Mouse (Mus musculus) 3134 (cell line): ENCODE measurements around the gene Junb.
A peak's percentile ranks its signal among the peaks of the same experiment; 100 is the strongest.

ENCODE experiments used
- DNase-seq: peaks from one replicate; pipeline ENCODE4 v3.0.0-alpha.2; 2011; ENCODE audit warnings: low spot score; ENCODE audit not compliant: insufficient read length; ENCODE audit errors: extremely low read depth

The Junb gene

DNA sequence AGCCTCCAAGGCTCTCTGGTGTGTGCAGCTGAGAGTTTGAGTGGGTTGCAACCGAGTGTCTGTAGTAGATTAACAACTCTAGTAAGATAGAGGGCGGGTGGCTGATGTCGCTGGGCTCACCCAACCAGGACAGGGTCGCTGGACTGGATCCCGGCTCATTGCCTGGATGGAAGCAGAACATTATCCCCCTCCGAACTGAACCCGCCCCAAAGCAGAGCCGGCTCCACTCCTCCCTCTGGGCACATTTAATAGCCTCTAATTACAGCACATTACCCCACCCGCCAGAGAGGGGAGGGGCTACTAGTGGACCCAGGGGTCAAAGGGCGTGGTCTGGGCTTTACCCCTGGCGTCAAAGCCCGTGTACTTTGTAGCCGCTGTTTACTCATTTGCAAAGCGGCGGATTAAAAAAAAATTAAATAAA lies 10.8 kb upstream of the Junb start:
- peak; percentile 50 for DNase-seq

DNA sequence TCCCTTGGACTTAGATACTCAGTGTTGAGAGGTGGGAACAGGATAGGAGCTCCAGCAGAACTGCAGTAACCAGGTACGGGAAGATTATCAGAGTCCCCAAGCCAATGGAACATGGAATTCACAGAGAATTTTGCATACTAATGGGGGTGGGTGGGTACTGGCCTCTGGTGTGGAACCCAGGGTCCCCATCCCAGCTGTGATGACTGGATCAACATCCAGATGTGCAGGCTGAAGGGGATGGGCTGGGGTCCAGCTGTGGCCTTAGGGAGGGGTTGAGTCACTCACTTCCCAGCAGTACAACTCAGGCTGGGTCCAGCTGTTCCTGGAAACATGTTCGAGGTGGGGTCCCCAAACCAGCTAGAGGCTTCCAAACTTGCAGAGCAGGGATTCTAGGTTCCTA lies 9.4 kb upstream of the Junb start:
- no peak for DNase-seq

DNA sequence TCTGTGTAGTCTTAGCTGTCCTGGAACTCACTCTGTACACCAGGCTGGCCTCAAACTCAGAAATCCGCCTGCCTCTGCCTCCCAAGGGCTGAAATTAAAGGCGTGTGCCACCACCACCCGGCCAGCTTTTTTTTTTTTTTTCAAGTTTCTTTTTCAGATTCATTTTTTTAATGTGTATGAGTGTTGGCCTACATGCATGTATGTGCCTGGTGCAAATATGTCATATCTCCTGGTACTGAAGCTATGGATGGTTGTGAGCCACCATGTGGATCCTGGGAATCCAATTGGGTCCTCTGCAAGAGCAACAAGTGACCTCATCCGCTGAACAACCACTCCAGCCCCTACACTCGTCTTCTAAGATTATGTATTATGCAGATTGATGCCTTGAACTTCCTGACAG lies 8.9 kb upstream of the Junb start:
- no peak for DNase-seq

DNA sequence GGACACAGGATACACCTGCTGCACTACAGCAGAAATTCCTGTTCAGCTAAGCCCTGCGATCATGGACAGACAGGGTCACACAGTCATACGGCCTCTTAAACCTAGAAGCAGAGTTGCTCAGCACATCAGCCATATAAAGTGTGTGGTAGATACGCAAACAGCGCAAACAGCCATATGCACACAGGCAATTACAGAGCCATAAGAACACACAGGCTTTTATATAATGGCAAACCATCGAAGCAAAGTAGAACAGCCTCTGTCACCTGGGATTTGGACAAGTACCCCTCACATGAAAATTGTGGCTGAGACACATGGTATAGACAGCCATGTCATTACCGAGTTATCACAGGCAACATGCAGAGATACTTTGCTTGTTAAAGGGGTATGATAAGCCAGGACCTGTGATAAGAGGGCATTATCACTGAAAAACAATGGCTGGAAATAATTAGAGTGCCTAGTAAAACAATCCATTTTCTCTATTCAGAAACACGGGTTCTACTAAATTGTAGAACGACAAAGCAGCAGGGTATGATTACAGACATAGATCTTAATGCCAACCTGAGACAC lies 7.9 kb upstream of the Junb start:
- no peak for DNase-seq

DNA sequence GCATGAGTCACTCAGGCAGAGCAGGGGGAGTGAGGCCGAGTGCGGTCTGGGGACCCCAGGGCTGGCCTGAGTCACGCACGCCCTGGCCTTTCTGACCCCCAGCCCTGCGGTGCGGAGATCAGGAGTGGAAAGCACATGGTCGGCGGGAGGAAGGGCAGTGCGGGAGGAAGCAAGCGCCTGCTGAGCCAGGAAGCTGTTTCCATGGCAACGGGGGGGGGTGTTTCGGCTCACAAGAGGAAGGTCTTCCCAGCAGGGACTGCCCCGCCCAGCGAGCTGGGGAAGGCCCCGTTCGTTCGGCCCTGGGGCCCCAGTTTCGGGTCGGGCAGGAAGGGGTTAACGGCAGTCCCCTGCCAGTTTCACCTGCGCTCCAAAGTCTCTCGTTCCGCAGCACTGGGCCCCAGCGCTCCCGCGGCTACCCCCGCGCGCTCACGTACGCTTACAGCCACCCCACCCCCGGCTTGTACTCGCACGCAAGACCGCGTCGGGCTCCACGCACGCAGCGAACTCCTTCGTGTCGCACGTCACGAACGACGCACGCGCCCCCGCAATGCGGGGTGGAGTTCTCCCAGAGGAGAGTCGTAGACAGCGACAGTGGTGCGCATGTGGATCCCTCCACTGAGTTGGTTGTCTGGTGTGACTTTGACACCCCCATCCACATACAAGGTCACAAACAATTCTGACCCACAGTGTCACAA lies 7.3 kb upstream of the Junb start:
- DNase-seq = peak; percentile 93

DNA sequence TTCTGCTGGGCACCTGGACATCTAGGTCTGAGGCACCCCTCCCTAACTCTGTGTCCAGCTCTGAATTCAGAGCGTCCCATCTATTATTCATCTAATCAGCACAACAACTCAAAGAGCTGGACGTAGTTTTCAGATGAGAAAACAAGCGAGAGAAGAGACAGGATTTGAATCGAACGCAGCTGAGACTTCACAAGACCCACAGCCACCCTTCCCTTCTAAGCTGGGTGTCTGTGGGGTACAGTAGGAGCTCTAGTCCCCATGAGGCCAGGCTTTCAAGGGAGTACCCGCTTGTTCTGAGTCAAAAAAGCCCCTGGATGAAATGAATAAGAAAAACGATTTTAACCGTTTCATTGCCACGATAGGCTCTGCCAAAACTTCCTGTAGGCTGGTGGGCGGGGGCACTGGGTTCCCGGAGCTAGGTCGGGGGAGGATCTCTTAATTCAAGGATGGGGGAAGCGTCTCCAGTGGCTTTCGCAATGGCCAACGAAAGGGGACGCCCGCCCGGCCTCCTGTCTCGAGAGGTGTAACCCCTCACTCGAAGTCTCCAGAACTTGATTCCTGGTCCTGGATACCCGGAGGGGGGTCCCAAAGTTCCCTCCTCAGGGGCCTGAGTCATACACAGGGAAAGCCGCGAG lies 6.6 kb upstream of the Junb start:
- no peak for DNase-seq

DNA sequence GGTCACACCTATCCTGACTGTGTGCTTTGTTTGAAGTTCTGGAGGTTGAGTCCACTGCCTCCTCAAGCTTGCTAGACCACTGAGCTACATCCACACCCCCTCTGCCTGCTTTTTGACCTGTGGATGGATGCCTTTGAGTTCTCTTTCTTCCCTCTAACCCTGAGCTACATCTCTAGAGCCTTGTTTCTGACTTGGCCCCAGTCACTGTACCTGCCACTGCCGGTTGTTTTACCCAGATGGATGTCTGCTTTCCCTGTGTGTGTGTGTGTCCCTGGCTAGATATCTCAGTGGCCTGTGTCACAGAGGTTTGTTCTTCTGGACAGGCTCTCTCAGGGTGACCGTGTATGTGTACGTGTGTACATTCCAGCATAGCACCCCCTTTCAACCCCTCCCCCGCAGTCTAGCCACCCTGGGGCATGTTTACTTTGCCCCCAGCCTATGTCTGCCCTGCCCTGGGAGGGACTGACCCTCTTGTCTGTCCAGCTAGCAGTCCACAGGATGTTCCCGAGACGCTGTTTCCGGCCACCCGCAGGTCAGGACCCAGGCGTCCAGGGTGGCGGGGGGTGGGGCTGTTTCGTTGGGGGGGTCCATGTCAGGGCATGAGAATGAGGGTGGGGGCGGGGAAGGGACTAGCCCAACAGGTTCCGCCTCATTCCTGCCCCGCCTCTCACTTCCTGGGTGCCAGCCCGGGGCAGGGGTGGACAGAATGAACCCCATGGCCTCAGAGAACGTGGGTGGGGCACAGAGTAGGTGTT lies 6.0 kb upstream of the Junb start:
- DNase-seq = peak; percentile 58

DNA sequence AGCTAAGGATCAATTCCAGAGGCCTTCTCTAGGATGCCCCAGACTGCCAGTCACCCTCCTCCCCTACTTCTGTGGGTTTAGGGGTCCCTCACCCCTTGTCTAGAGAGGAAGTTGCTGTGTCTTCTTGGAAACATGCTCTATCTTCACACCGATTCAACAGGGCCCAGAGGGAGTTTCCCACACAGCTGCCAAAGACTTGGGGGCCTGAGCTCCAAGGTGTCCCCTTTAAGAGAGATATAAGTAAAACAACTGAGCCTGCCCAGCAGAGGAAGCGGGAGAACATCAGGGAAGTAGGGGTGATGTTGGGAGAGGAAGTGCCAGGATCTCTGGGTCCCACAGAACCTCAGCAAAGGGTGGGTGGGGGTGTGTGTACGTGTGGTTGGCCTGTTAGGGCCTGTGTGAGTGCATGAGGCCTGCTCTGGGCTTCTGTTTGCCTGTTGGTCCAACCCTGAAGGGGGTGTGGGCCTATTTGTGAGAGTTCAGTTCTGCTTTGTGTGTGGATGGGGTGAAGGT lies 4.0 kb upstream of the Junb start:
- DNase-seq = peak; percentile 33

DNA sequence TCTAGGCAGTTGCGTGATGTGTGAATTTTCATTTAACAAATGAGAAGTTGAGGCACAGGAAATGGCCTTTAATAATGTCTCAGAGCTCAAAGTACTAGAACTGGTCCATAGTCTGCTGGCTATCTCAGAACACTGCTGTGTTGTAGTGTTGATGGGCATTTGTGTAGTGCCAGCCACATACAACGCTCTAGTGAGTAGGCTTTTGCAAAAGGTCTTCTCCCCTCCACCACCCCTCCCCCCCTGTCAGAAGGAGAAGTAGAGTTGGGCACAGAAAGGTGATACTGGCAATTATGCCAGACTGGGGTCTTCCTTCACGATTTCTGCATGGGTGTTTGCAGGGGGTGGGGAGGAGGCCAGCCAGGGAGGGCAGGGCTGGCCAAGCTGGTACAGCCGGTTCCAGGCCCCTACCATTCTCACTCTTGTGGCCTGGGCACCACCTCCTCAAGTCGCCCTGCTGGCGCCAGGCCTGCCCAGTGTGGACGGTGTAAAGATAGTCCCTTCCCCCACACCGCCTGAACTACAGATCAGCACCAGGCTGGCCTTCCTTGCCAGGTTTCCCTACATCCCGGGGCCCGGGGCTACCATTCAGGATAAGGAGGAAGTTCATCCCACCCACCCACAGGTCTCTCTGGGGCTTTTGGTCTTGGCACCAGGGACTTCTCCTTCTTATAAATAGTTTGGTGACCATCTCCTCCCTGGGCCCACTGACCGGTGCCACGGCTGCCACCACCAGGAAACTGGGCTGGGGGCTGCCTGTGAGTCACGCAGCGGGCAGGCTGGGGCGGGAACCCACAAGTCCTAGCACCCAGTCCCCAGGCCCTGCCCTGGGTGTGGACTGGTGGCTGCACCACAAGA lies 3.4 kb upstream of the Junb start:
- DNase-seq = peak; percentile 69

DNA sequence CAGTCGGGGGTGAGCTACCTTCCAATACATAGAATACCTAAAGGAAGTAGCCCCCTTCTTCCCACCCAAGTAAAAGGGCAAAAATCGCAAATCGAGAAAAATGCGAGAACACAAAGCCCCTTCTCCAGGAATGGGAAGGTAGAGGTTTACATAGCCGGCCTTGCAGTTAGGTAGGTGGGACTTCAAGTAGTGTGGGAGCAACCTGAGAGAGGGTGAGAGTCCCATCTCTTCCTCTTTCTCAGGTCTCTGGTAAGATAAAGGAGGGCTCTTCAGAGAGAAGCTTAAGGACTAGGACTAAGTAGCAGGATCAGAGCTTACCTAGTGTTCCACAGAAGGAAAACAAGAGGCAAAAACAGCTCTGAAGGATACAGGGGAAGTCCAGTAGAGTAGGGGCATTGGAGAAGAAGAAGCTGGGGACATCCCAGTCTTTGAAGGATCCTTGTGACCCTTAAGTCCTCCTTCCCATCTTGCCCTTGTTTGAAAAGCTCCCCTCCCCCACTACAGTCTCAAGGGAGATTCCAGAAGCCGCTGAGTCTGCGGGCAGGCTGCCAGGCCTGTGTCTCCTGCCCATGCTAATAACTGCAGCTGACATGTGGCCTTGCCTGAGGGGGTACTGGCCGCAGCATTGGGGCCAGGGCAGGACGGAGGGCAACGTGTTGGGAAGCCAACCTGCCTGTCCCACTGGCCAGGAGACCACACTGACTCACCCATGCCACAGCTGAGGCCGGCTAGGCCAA lies 2.3 kb upstream of the Junb start:
- peak; percentile 92 for DNase-seq

DNA sequence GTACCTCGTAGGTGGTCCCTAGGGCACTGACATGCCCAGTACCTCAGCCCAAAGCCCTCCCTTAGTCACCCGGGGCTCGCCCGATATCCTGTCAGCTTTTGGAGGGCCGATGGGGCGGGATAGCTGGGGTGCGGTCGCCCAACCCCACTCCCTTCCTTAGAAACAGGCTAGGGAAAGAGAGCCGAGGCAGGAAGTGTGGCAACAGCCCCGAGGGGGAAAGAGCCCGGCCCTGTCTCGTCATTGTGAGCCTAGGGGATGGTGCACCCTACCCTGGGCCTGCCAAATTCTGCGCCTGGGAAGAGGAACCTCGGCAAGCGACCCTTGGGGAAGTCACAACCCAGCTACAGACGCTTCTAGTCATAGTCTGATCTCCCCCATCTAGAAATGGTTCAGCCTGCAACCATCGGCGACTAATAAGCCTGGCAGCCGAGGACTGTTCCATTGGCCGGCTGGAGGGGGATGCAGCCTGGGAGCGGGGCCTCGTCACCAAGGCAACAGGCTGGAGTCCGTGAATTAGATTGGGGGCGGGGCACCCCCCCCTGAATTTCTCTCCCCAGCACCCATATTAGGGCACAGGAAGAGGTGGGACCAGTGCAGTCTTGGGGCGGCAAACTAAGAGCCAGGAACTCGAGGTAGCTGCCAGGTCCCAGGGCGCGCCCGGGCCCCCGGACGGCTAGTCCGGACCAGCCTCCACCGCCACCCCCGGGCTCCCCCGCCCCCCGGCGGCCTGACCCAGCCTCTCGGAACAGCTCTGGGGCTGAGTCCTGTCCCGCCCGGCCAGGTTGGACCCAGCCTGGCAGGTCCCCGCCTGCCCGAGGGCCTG lies 1.3 kb upstream of the Junb start:
- DNase-seq = peak; percentile 94

DNA sequence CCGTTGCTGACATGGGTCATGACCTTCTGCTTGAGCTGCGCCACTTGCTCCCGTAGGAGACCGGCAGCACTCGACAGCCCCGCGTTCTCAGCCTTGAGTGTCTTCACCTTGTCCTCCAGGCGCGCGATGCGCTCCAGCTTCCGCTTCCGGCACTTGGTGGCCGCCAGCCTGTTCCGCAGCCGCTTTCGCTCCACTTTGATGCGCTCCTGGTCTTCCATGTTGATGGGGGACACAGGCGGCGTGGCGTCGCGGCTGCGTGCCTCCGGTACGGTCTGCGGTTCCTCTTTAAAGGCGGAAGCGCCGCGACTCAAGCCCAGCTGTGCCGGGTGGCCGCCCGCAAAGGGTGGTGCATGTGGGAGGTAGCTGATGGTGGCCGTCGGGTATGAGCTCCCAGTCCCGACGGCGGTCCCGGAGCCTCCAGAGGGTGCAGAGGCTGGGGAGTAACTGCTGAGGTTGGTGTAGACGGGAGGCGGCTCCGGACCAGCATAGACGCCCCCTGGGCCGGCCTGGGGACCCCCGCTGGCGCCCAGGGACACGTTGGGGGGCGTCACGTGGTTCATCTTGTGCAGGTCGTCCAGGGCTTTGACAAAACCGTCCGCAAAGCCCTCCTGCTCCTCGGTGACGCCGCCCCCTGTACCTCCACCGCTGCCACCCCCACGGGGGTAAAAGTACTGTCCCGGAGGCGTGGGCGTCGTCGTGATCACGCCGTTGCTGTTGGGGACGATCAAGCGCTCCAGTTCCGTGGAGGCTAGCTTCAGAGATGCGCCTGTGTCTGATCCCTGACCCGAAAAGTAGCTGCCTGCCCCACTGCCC lies 877 bp downstream of the Junb start:
- DNase-seq = peak; percentile 82

DNA sequence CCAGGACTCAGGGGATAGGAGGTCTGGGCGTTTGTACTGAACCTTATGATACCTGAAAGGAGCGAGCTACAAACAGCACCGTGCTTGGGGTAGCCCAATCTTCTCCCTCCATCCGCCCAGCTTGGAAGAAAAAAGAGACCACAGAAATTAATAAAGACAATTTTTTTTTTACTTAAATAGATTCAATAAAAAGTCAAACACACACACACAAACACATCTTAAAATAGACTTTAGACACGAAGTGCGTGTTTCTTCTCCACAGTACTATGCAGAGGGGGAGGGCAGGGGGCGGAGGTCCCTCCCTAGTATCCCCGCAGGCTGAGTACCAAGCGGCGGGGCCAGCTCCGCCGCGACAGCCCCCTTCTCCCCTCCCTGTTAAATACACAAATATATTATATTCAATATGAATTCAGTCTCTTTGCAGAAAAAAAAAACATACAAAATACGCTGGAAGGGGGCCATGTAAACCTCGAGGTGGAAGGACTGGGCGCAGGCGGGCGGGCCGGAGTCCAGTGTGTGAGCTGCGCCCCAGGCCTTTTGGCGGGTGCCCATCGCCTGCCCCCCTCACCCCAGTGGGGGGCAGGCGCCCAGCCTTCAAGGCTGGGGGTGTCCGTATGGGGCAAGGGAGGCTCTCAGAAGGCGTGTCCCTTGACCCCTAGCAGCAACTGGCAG lies 1.6 kb downstream of the Junb start:
- no peak for DNase-seq

DNA sequence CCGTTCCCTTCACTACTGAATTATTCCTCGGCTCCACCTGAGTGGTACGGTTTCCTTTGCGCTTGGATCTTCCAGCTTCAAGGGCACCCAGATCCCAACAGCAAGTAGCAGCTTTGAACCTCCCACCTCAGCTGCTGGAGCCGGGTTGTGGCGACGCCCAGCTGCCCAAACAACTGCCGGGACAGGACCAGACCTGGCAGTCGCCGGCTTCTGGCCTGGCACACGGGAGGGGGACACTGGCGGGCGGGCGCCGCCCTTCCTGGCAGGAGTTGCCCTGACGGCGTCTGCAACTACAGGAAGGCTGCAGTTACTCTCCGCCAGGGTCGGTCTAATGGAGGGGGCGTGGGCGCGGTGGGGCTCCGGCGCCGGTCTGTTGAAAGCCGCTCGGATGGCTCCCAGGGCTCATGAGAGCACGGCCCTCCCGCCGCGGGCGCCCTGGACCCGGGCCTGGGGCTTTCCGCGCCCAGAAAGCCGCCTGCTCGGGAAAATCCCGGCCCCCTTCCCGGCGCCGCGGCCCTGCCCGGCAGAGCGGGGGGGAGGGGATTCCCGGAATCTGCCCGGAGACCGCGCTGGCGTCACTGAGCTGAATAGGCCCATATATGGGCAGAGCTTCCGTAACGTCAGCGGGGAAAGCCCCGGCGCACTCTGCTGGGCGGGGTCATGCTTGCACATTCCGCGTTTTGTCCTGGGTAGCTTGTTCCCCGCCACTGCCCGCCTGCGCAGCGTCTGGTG lies 2.3 kb downstream of the Junb start:
- peak; percentile 93 for DNase-seq

DNA sequence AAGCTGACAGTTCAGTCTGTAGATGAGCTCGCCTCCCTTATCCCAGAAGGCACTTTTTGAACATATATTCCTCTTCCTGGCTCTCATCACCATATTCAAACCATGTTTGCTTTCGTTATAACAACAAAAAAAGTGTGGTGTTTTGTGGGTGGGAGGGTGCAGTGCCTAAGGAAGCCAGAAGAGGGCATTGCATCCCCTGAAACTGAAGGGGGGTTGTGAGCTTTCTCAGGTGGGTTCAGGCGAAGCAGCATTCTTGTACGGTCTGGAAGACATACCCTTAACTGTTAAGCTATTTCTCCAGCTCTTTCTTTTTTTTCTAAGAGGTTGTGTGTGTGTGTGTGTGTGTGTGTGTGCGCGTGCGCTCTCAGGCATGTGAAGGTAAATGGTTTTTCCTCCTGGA lies 3.1 kb downstream of the Junb start:
- DNase-seq = peak; percentile 55

DNA sequence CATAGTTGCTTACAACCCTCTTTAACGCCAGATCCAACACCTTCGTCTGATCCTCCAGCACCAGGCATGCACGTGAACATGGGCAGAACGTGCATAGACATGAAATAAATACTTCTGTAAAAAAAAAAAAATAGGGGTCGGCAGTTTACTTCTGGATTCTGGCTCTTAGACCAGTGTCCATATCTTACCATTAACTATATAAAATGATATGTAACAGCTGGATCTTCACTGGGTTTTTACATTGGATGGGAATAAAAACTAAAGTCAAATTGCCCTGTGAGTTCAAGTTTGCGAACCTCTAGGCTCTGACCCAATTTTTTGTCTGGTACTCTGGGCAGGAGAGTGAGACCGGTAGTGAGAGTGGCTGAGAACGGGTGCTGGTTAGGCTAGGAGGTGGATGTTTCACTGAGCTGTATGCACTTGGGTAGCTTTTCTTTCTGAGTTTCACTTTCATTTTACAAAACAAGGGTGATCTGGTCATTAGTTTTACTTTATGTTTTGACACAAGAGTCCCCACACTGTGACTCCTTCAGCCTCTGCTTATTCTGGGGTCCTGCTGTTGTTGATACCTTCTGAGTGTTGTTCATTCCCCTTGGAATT lies 3.9 kb downstream of the Junb start:
- DNase-seq = no peak
